Mouse (Mus musculus): ENCODE measurements at regions not wholly inside any gene's neighbourhood (a gene's known extent, or its start where the extent isn't known, plus 50 kb on each side); places are given as distances from the start of the nearest gene placed in this dataset.

DNA sequence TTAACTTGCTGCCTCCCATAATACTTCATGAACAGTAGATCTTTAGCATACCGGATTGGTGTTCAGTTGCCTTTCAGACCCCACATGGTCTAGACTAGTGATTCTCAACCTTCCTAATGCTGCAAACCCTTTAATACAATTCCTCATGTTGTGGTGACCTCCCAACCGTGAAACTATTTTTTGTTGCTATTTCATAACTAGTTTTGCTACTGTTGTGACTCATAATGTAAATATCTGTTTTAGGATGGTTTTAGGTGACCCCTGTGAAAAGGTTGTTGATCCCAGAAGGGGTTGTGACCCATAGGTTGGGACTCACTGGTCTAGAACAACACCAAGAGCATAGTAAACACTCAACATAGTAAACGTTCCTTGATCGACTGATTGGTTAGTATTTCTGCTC, 304.1 kb downstream of the Slc4a3 start:
- Histone ChIP-seq H3K27me3 (ENCODE audit: control insufficient read depth, insufficient read depth, low read length) (no peaks in the 10 kb centered on the region), H3K4me2 (ENCODE audit: low read depth, low read length) (no peak overlapping the region), H3K27ac (ENCODE audit: low read depth, low read length) (no peak overlapping the region), H3K36me3 (ENCODE audit: control insufficient read depth, insufficient read depth, low read length) (no peaks in the 10 kb centered on the region), H3K9me3 (ENCODE audit: control insufficient read depth, low read length) (no peaks in the 10 kb centered on the region), H3K4me3 (ENCODE audit: low read depth, low read length) (no peak overlapping the region), H3K4me1 (ENCODE audit: control insufficient read depth, insufficient read depth, low read length) (no peaks in the 10 kb centered on the region), H3K9ac (replicated peaks; ENCODE audit: low read depth, low read length) (no peak overlapping the region)
- no peak for ATAC-seq (ENCODE audit: low read depth)
- 97% methylated on average over 4 of the region's 4 CpGs for WGBS

DNA sequence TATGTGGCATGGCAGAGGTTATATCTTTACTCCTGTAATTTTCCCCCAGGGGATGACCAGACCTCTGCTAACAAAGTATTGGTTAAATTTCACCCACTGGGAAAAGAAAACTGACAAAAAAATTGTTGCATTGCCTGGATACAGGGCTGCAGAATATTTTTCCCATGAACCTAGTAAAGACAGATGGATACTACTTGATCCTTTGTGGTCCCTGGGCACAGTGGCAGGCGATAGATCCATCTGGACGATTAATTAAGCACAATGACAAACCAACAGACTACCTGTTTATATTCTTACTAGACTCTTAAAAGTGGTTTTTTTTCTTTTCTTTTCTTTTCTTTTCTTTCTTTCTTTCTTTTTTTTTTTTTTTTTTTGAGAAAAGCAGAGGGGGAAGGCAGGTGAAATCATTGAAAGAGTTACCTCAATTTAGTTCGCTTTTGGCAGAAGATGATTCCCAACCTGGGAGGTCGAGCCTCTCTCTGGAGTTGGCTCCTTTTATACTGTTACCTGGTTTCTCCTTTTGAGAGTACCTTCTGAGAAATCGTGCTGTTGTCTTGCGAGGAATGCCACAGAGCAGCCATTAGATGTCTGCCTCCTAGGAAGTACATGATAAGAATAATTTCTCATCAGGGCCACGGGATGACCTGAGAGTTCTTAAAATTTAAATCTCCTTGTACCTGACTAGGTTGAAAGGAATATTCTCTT, 312.6 kb downstream of the Slc4a3 start:
- H3K9me3 ChIP-seq (ENCODE audit: control insufficient read depth, low read length) = no peaks in the 10 kb centered on the region
- H3K9ac ChIP-seq (replicated peaks; ENCODE audit: low read depth, low read length) = no peak overlapping the region
- H3K4me2 ChIP-seq (ENCODE audit: low read depth, low read length) = no peak overlapping the region
- H3K36me3 ChIP-seq (ENCODE audit: control insufficient read depth, insufficient read depth, low read length) = no peaks in the 10 kb centered on the region
- H3K4me3 ChIP-seq (ENCODE audit: low read depth, low read length) = no peak overlapping the region
- no peaks in the 10 kb centered on the region for H3K4me1 ChIP-seq (ENCODE audit: control insufficient read depth, insufficient read depth, low read length)
- H3K27me3 ChIP-seq (ENCODE audit: control insufficient read depth, insufficient read depth, low read length) = no peaks in the 10 kb centered on the region
- no peak overlapping the region for H3K27ac ChIP-seq (ENCODE audit: low read depth, low read length)
- WGBS = 86% methylated on average over 7 of the region's 7 CpGs
- ATAC-seq (ENCODE audit: low read depth) = no peak

DNA sequence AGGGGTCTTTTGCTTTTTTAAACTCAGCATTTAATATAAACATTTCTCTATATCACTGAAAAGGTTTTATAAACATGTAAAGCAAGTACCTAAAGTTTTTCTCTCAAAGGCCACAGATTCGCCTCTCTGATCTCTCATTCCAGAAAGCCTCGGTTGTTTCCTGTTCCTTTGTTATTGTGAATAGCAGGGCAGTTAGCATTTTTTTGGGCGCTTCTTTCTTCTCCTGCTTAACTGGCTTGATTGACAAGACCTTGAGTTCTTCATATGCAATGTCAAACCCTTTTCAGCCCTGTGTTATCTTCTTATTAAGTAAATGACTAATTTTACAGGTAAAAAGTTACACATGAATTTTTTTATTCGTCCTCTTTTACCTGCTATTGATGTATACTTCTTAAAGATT, 316.7 kb downstream of the Slc4a3 start:
- Histone ChIP-seq H3K27me3 (ENCODE audit: control insufficient read depth, insufficient read depth, low read length) (no peaks in the 10 kb centered on the region), H3K9me3 (ENCODE audit: control insufficient read depth, low read length) (no peaks in the 10 kb centered on the region), H3K4me3 (ENCODE audit: low read depth, low read length) (no peak overlapping the region), H3K36me3 (ENCODE audit: control insufficient read depth, insufficient read depth, low read length) (no peaks in the 10 kb centered on the region), H3K9ac (replicated peaks; ENCODE audit: low read depth, low read length) (no peak overlapping the region), H3K4me1 (ENCODE audit: control insufficient read depth, insufficient read depth, low read length) (no peaks in the 10 kb centered on the region), H3K4me2 (ENCODE audit: low read depth, low read length) (no peak overlapping the region), H3K27ac (ENCODE audit: low read depth, low read length) (no peak overlapping the region)
- no peak for ATAC-seq (ENCODE audit: low read depth)
- 62% methylated on average over 4 of the region's 4 CpGs for WGBS

DNA sequence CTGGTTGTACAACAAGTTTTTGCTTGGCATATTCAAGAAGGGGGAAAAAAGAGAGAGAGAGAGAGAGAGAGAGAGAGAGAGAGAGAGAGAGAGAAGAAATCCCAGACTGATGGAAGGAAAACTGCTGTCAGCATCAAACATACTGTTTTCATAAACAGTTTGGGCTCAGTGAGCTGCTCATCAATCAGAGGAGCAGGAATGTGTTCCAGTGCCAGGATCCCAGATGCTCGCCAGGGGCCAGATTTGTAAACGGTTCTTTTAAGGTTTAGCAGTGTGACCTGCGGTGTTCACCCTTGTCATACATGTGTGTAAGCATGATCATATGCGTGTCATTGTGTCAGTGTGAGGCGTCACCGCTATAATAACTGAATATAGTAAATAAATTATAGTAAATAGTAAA, 320.5 kb downstream of the Slc4a3 start:
- Histone ChIP-seq H3K36me3 (ENCODE audit: control insufficient read depth, insufficient read depth, low read length) (no peaks in the 10 kb centered on the region), H3K27ac (ENCODE audit: low read depth, low read length) (no peak overlapping the region), H3K9me3 (ENCODE audit: control insufficient read depth, low read length) (no peaks in the 10 kb centered on the region), H3K4me2 (ENCODE audit: low read depth, low read length) (no peak overlapping the region), H3K9ac (replicated peaks; ENCODE audit: low read depth, low read length) (no peak overlapping the region), H3K4me1 (ENCODE audit: control insufficient read depth, insufficient read depth, low read length) (no peaks in the 10 kb centered on the region), H3K4me3 (ENCODE audit: low read depth, low read length) (no peak overlapping the region), H3K27me3 (ENCODE audit: control insufficient read depth, insufficient read depth, low read length) (no peaks in the 10 kb centered on the region)
- no peak for ATAC-seq (ENCODE audit: low read depth)
- 76% methylated on average over 6 of the region's 6 CpGs for WGBS

DNA sequence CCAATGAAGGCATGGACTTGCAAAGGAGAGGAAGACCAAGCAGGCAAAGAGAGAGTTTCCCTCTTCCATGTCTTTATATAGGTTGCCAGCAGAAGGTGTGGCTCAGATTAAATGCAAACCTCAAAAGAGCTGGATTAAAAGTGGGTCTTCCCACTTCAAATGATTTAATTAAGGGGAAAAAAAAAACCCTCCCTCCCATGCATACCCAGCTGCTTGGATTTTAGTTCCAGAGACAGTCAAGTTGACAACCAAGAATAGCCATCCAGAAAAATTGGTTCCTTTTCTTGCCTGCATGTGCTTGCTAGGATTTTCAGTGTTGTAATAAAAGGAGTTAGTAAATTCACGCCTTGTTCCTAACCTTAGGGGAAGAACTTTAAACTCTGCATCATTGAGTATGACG, 323.3 kb downstream of the Slc4a3 start:
- Histone ChIP-seq H3K36me3 (ENCODE audit: control insufficient read depth, insufficient read depth, low read length) (no peaks in the 10 kb centered on the region), H3K9ac (replicated peaks; ENCODE audit: low read depth, low read length) (no peak overlapping the region), H3K4me1 (ENCODE audit: control insufficient read depth, insufficient read depth, low read length) (no peaks in the 10 kb centered on the region), H3K4me3 (ENCODE audit: low read depth, low read length) (no peak overlapping the region), H3K9me3 (ENCODE audit: control insufficient read depth, low read length) (no peaks in the 10 kb centered on the region), H3K4me2 (ENCODE audit: low read depth, low read length) (no peak overlapping the region), H3K27ac (ENCODE audit: low read depth, low read length) (no peak overlapping the region), H3K27me3 (ENCODE audit: control insufficient read depth, insufficient read depth, low read length) (no peaks in the 10 kb centered on the region)
- no peak for ATAC-seq (ENCODE audit: low read depth)
- 74% methylated on average over 2 of the region's 2 CpGs for WGBS

DNA sequence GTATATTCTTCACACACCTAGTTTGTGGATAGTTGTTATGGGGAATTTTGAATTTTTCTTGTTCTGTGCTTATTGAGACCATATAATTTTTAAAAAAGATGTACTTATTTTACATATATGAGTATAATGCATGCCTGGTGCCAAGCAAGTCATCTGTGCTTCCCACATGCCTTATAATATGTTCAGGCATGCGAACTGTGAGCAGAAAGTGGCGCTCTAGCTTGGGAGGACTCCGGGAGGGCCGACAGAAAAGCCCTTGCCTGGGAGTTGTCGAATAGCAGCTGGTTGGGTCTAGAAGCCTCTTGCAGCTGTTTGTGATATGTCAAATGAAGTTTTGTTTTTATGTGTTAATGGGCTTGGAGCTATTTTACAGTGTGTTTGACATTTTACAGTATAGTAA, 323.8 kb downstream of the Slc4a3 start:
- no peaks in the 10 kb centered on the region for H3K27me3 ChIP-seq (ENCODE audit: control insufficient read depth, insufficient read depth, low read length)
- ATAC-seq (ENCODE audit: low read depth) = no peak
- H3K9me3 ChIP-seq (ENCODE audit: control insufficient read depth, low read length) = no peaks in the 10 kb centered on the region
- H3K27ac ChIP-seq (ENCODE audit: low read depth, low read length) = no peak overlapping the region
- no peaks in the 10 kb centered on the region for H3K36me3 ChIP-seq (ENCODE audit: control insufficient read depth, insufficient read depth, low read length)
- no peak overlapping the region for H3K9ac ChIP-seq (replicated peaks; ENCODE audit: low read depth, low read length)
- no peak overlapping the region for H3K4me3 ChIP-seq (ENCODE audit: low read depth, low read length)
- H3K4me1 ChIP-seq (ENCODE audit: control insufficient read depth, insufficient read depth, low read length) = no peaks in the 10 kb centered on the region
- WGBS = 85% methylated on average over 5 of the region's 5 CpGs
- H3K4me2 ChIP-seq (ENCODE audit: low read depth, low read length) = no peak overlapping the region

DNA sequence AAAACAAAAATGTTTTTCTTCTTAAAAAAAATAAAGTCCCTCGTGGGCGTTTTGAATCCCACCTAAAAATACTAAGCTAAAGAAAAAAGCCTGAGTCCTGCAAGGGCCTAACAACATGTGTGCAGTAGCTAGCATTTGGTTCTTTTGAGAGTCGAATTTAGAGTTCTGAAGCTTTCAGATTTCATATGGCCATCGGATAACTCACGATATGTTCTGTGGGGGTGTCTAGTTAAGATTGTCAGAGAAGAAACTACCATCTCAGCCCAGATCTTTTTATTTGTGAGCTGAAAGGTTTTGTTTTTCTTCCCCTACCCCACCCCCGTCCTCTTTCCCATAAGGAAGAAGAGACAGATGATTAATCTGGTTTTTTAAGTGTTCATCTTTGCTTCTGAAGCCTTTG, 327.8 kb downstream of the Slc4a3 start:
- Histone ChIP-seq H3K27ac (ENCODE audit: low read depth, low read length) (no peak overlapping the region), H3K9ac (replicated peaks; ENCODE audit: low read depth, low read length) (no peak overlapping the region), H3K4me1 (ENCODE audit: control insufficient read depth, insufficient read depth, low read length) (no peaks in the 10 kb centered on the region), H3K36me3 (ENCODE audit: control insufficient read depth, insufficient read depth, low read length) (no peaks in the 10 kb centered on the region), H3K4me3 (ENCODE audit: low read depth, low read length) (no peak overlapping the region), H3K27me3 (ENCODE audit: control insufficient read depth, insufficient read depth, low read length) (no peaks in the 10 kb centered on the region), H3K4me2 (ENCODE audit: low read depth, low read length) (no peak overlapping the region), H3K9me3 (ENCODE audit: control insufficient read depth, low read length) (no peaks in the 10 kb centered on the region)
- 89% methylated on average over 6 of the region's 6 CpGs for WGBS
- ATAC-seq (ENCODE audit: low read depth) = no peak

DNA sequence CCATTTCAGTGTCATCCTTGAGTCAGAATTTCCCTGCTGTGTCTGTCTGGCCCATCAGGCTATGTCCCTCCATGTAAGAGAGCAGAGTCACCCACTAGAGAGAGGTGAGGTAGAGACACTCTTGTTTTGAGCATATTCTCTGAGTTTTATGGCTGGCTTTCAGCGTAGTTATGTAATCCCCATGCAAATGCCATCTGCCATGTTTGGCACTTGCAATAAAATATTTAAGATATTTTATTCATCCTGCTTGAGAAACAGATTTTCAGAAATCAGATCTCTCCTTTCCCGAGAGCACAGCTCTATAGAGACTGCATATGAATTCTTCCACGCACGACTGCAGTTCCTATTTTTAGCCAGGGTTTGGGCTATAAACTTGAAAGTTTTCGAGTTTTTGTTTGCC, 331.1 kb downstream of the Slc4a3 start:
- Histone ChIP-seq H3K9ac (replicated peaks; ENCODE audit: low read depth, low read length) (no peak overlapping the region), H3K36me3 (ENCODE audit: control insufficient read depth, insufficient read depth, low read length) (no peaks in the 10 kb centered on the region), H3K9me3 (ENCODE audit: control insufficient read depth, low read length) (no peaks in the 10 kb centered on the region), H3K4me1 (ENCODE audit: control insufficient read depth, insufficient read depth, low read length) (no peaks in the 10 kb centered on the region), H3K4me2 (ENCODE audit: low read depth, low read length) (no peak overlapping the region), H3K4me3 (ENCODE audit: low read depth, low read length) (no peak overlapping the region), H3K27ac (ENCODE audit: low read depth, low read length) (no peak overlapping the region), H3K27me3 (ENCODE audit: control insufficient read depth, insufficient read depth, low read length) (no peaks in the 10 kb centered on the region)
- 76% methylated on average over 5 of the region's 5 CpGs for WGBS
- ATAC-seq (ENCODE audit: low read depth) = no peak

DNA sequence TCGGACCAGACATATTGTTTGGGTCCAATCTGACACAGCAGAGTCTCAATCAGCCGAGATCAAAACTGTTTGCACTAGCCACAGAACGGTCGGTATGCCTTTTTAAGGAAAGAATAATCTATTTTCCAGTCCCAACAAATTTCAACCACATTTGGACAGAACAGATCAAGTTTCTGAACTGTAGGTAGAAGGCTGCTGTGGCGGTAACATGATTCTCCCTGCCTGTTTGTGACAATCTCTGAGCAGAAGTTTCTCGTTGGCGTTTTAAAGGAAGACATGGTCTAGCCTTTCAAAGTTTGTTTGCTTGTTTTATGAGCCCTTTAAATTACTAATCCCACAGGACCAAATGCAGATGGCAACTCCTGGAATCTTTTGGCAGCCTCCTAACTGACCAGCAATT, 339.6 kb downstream of the Slc4a3 start:
- H3K36me3 ChIP-seq (ENCODE audit: control insufficient read depth, insufficient read depth, low read length) = no peaks in the 10 kb centered on the region
- no peaks in the 10 kb centered on the region for H3K27me3 ChIP-seq (ENCODE audit: control insufficient read depth, insufficient read depth, low read length)
- no peak overlapping the region for H3K9ac ChIP-seq (replicated peaks; ENCODE audit: low read depth, low read length)
- 0 out of 2 replicates have a peak, but pooled peaks cover 3% of the 10 kb centered on the region for H3K4me1 ChIP-seq (ENCODE audit: control insufficient read depth, insufficient read depth, low read length)
- no peak overlapping the region for H3K4me2 ChIP-seq (ENCODE audit: low read depth, low read length)
- no peak for ATAC-seq (ENCODE audit: low read depth)
- H3K27ac ChIP-seq (ENCODE audit: low read depth, low read length) = no peak overlapping the region
- 71% methylated on average over 7 of the region's 7 CpGs for WGBS
- H3K4me3 ChIP-seq (ENCODE audit: low read depth, low read length) = no peak overlapping the region
- no peaks in the 10 kb centered on the region for H3K9me3 ChIP-seq (ENCODE audit: control insufficient read depth, low read length)
